Mouse (Mus musculus): ENCODE measurements around the gene Sfxn1. TPM values are rescaled to one million over a fixed set of nuclear protein-coding genes. Genes with fewer than 3 reads are reported as not detected.

Sfxn1 gene
- polyA plus RNA-seq, 1 experiment from 2014 or later, result 67.7 TPM

- Histone ChIP-seq H3K27me3 (ENCODE audit: insufficient read depth, low read length) (no peaks in the 10 kb centered on the region), H3K4me2 (ENCODE audit: low read depth, low read length) (no peak overlapping the region), H3K9ac (replicated peaks) (no peak overlapping the region), H3K27ac (ENCODE audit: low read depth) (no peak overlapping the region), H3K4me3 (ENCODE audit: low read depth, low read length) (no peak overlapping the region), H3K9me3 (ENCODE audit: low read length) (no peaks in the 10 kb centered on the region), H3K4me1 (ENCODE audit: insufficient read depth) (no peaks in the 10 kb centered on the region), H3K36me3 (replicated peaks; ENCODE audit: insufficient read depth, low read length) (no peaks in the 10 kb centered on the region)
- no peak for TF ChIP-seq EP300 (IDR thresholded peaks at IDR 0.05; ENCODE audit: low read depth)
- no peak for TF ChIP-seq CTCF (IDR thresholded peaks at IDR 0.05; ENCODE audit: low read depth)
- ATAC-seq, result no peak
- WGBS (ENCODE audit: insufficient replicate concordance), result 76% methylated on average over 2 of the region's 2 CpGs
- no peak for DNase-seq
These were observed 31.4 kb upstream of the Sfxn1 start for GRCm38 (mm10) chr13:54040256-54040655.

- H3K9me3 ChIP-seq (ENCODE audit: low read length), result no peaks in the 10 kb centered on the region
- H3K4me2 ChIP-seq (ENCODE audit: low read depth, low read length), result no peak overlapping the region
- ATAC-seq (no peak), DNase-seq (no peak)
- no peak overlapping the region for H3K4me3 ChIP-seq (ENCODE audit: low read depth, low read length)
- no peaks in the 10 kb centered on the region for H3K4me1 ChIP-seq (ENCODE audit: insufficient read depth)
- 74% methylated on average over 7 of the region's 7 CpGs for WGBS (ENCODE audit: insufficient replicate concordance)
- H3K27ac ChIP-seq (ENCODE audit: low read depth), result no peak overlapping the region
- no peak for TF ChIP-seq EP300 (IDR thresholded peaks at IDR 0.05; ENCODE audit: low read depth)
- H3K36me3 ChIP-seq (replicated peaks; ENCODE audit: insufficient read depth, low read length), result no peaks in the 10 kb centered on the region
- no peak overlapping the region for H3K9ac ChIP-seq (replicated peaks)
- 0 out of 2 replicates have a peak, but pooled peaks cover 4% of the 10 kb centered on the region for H3K27me3 ChIP-seq (ENCODE audit: insufficient read depth, low read length)
These were observed 22.9 kb upstream of the Sfxn1 start for GRCm38 (mm10) chr13:54048679-54049352.

GRCm38 (mm10) chr13:54051641-54052040, 20.0 kb upstream of the Sfxn1 start:
- Histone ChIP-seq H3K27me3 (ENCODE audit: insufficient read depth, low read length) (peaks cover 20% of the 10 kb centered on the region), H3K4me1 (ENCODE audit: insufficient read depth) (no peaks in the 10 kb centered on the region), H3K9me3 (ENCODE audit: low read length) (no peaks in the 10 kb centered on the region), H3K4me2 (ENCODE audit: low read depth, low read length) (no peak overlapping the region), H3K27ac (ENCODE audit: low read depth) (no peak overlapping the region), H3K9ac (replicated peaks) (no peak overlapping the region), H3K4me3 (ENCODE audit: low read depth, low read length) (no peak overlapping the region), H3K36me3 (replicated peaks; ENCODE audit: insufficient read depth, low read length) (no peaks in the 10 kb centered on the region)
- DNase-seq (no peak), ATAC-seq (no peak)
- TF ChIP-seq CTCF (IDR thresholded peaks at IDR 0.05; ENCODE audit: low read depth), result no peak
- TF ChIP-seq EP300 (IDR thresholded peaks at IDR 0.05; ENCODE audit: low read depth), result no peak
- WGBS (ENCODE audit: insufficient replicate concordance), result 58% methylated on average over 7 of the region's 7 CpGs

GRCm38 (mm10) chr13:54054962-54055361, 16.7 kb upstream of the Sfxn1 start:
- ATAC-seq (no peak), DNase-seq (no peak)
- Histone ChIP-seq H3K4me2 (ENCODE audit: low read depth, low read length) (peak overlapping the region; percentile 56; the same call in 1 of the 2 replicates), H3K27ac (ENCODE audit: low read depth) (no peak overlapping the region), H3K27me3 (ENCODE audit: insufficient read depth, low read length) (peaks cover 20% of the 10 kb centered on the region), H3K36me3 (replicated peaks; ENCODE audit: insufficient read depth, low read length) (no peaks in the 10 kb centered on the region), H3K4me3 (ENCODE audit: low read depth, low read length) (no peak overlapping the region), H3K9me3 (ENCODE audit: low read length) (no peaks in the 10 kb centered on the region), H3K4me1 (ENCODE audit: insufficient read depth) (no peaks in the 10 kb centered on the region), H3K9ac (replicated peaks) (no peak overlapping the region)
- whole genome bisulfite sequencing (ENCODE audit: insufficient replicate concordance), result 3% methylated on average over 19 of the region's 20 CpGs
- TF ChIP-seq EP300 (IDR thresholded peaks at IDR 0.05; ENCODE audit: low read depth) (no peak), CTCF (IDR thresholded peaks at IDR 0.05; ENCODE audit: low read depth) (no peak)

GRCm38 (mm10) chr13:54055448-54055861, 16.2 kb upstream of the Sfxn1 start, which contains the start of gene Drd1:
Drd1 (minus strand) TSS chr13:54055705.
- Histone ChIP-seq H3K36me3 (replicated peaks; ENCODE audit: insufficient read depth, low read length) (no peaks in the 10 kb centered on the region), H3K27ac (ENCODE audit: low read depth) (no peak within 1 kb of the TSS), H3K4me1 (ENCODE audit: insufficient read depth) (no peaks in the 10 kb centered on the region), H3K9me3 (ENCODE audit: low read length) (no peaks in the 10 kb centered on the region), H3K9ac (replicated peaks) (no peak within 1 kb of the TSS), H3K4me3 (ENCODE audit: low read depth, low read length) (no peak within 1 kb of the TSS), H3K4me2 (ENCODE audit: low read depth, low read length) (peak within 1 kb of the TSS; percentile 56), H3K27me3 (ENCODE audit: insufficient read depth, low read length) (peaks cover 20% of the 10 kb centered on the region)
- ATAC-seq (no peak; the same call in 1 of the 2 replicates), DNase-seq (peak; percentile 67)
- WGBS (ENCODE audit: insufficient replicate concordance), result 1% methylated on average over 31 of the region's 31 CpGs
- TF ChIP-seq EP300 (IDR thresholded peaks at IDR 0.05; ENCODE audit: low read depth), result no peak
- TF ChIP-seq CTCF (IDR thresholded peaks at IDR 0.05; ENCODE audit: low read depth), result peak; percentile 74

- no peak for TF ChIP-seq EP300 (IDR thresholded peaks at IDR 0.05; ENCODE audit: low read depth)
- TF ChIP-seq CTCF (IDR thresholded peaks at IDR 0.05; ENCODE audit: low read depth), result no peak
- DNase-seq, result no peak
- Histone ChIP-seq H3K9ac (replicated peaks) (no peak overlapping the region), H3K27ac (ENCODE audit: low read depth) (no peak overlapping the region), H3K27me3 (ENCODE audit: insufficient read depth, low read length) (no peaks in the 10 kb centered on the region), H3K4me1 (ENCODE audit: insufficient read depth) (no peaks in the 10 kb centered on the region), H3K4me3 (ENCODE audit: low read depth, low read length) (no peak overlapping the region), H3K9me3 (ENCODE audit: low read length) (no peaks in the 10 kb centered on the region), H3K36me3 (replicated peaks; ENCODE audit: insufficient read depth, low read length) (no peaks in the 10 kb centered on the region), H3K4me2 (ENCODE audit: low read depth, low read length) (no peak overlapping the region)
- ATAC-seq, result no peak
- WGBS (ENCODE audit: insufficient replicate concordance), result 69% methylated on average over 3 of the region's 3 CpGs
These were observed 9.6 kb upstream of the Sfxn1 start for GRCm38 (mm10) chr13:54062068-54062467.
